Mouse (Mus musculus): ENCODE measurements around the gene Olfr728. TPM values are rescaled to one million over a fixed set of nuclear protein-coding genes. Genes with fewer than 3 reads are reported as not detected.

Olfr728 gene
- not detected in 2 replicates for polyA plus RNA-seq (2012; rRNA removed; ENCODE audit: low replicate concordance)

DNA sequence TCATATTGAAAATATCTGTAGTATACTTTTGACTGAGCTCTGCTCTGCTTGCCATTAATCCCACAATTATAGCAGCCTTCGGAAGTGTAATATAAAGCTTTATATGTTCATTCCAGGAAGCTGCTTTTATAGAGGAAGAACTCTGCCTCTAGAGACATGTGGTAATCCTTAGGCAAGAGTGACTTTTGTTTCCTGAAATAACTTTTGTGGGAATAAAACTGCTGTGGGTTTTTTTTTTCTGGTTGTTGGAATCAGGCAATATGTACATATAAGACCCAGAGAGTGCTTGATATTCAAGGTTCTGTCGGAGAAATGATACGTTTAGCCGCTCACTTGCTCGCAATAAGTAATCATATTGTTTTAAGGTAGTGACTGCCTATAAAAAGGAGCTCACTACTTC lies at the start of gene Olfr728:
TSS of gene Olfr728 (minus strand) at position 101 of the 400 bp plus-strand sequence.

DNA sequence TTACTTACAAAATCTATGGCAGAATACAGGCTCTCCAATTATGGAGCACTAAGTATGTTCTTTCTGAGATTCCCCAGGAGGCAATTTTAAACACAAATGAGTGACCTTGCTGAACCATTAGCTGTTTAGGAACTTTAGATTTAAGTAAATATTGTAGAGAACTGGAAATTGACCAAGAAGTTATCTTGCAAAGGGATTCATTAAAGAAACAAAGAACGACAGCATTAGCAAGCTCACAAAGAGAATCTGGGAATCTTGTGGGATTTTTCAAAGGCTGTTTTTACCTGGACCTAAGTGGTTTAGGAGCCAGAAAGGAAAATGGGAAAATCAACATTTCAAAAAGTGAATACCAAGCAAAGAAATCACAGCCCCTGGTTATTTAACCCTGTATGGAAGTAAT lies 45.6 kb upstream of the Olfr728 start, which contains the start of gene Olfr730:
TSS of gene Olfr730 (minus strand) at position 101 of the 400 bp plus-strand sequence.

GRCm38 (mm10) chr14:50152810-50153209 lies 10.3 kb upstream of the Olfr728 start, which contains the start of gene Olfr729:
TSS of gene Olfr729 (minus strand) at chr14:50152910.

GRCm38 (mm10) chr14:50122886-50123285 lies 19.6 kb downstream of the Olfr728 start, which contains the start of gene Olfr727:
TSS of gene Olfr727 (plus strand) at chr14:50123186.

DNA sequence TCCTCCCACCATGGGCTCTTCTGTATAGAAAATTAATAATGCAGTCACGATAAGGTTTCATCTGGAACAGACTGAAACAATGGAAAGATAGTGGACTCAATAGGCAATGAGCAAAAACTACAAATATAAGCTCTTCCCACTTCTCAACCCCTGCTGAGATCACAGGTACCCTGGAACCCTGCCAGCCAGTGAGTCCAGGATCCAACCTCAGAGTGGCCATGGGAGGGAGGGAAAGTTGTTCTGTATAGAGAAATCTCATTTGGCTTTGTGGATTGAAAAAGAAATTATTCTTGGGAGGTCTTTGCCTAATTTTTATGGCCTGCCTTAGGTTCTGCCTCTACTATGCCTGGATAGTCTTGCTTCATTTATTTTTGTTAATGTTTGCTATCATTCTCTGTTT lies 51.6 kb downstream of the Olfr728 start, which contains the start of gene Olfr726:
TSS of gene Olfr726 (minus strand) at position 101 of the 400 bp plus-strand sequence.

Other genes starting within 250 kb of the Olfr728 start
- not detected in 2 replicates for gene Olfr722, start 240.7 kb downstream of the Olfr728 start, polyA plus RNA-seq (2012; rRNA removed; ENCODE audit: low replicate concordance)
- gene Olfr723, start 210.9 kb downstream of the Olfr728 start, polyA plus RNA-seq (2012; rRNA removed; ENCODE audit: low replicate concordance), result not detected in 2 replicates
- gene Olfr724, start 179.4 kb downstream of the Olfr728 start, polyA plus RNA-seq (2012; rRNA removed; ENCODE audit: low replicate concordance), result not detected in 2 replicates
- gene Olfr725, start 102.3 kb downstream of the Olfr728 start, polyA plus RNA-seq (2012; rRNA removed; ENCODE audit: low replicate concordance), result not detected in 2 replicates
- not detected in 2 replicates for gene Olfr726, start 51.7 kb downstream of the Olfr728 start, polyA plus RNA-seq (2012; rRNA removed; ENCODE audit: low replicate concordance)
- gene Olfr727, start 19.5 kb downstream of the Olfr728 start, polyA plus RNA-seq (2012; rRNA removed; ENCODE audit: low replicate concordance), result not detected in 2 replicates
- not detected in 2 replicates for gene Olfr729, start 10.2 kb upstream of the Olfr728 start, polyA plus RNA-seq (2012; rRNA removed; ENCODE audit: low replicate concordance)
- gene Olfr730, start 45.5 kb upstream of the Olfr728 start, polyA plus RNA-seq (2012; rRNA removed; ENCODE audit: low replicate concordance), result 0.04 TPM in 1 of 2 replicates, not detected in the other
- 0.13 TPM in 1 of 2 replicates, not detected in the other for gene Olfr731, start 99.2 kb upstream of the Olfr728 start, polyA plus RNA-seq (2012; rRNA removed; ENCODE audit: low replicate concordance)
- gene Olfr732, start 141.5 kb upstream of the Olfr728 start, polyA plus RNA-seq (2012; rRNA removed; ENCODE audit: low replicate concordance), result not detected in 2 replicates
- gene Olfr733, start 158.8 kb upstream of the Olfr728 start, polyA plus RNA-seq (2012; rRNA removed; ENCODE audit: low replicate concordance), result 0.14 and 0.40 TPM in 2 replicates
- not detected in 2 replicates for gene Olfr734, start 184.1 kb upstream of the Olfr728 start, polyA plus RNA-seq (2012; rRNA removed; ENCODE audit: low replicate concordance)
- gene Olfr735, start 206.2 kb upstream of the Olfr728 start, polyA plus RNA-seq (2012; rRNA removed; ENCODE audit: low replicate concordance), result 0.31 and 0.62 TPM in 2 replicates
- gene Tlr11, start 215.2 kb upstream of the Olfr728 start, polyA plus RNA-seq (2012; rRNA removed; ENCODE audit: low replicate concordance), result 1.6 and 3.3 TPM in 2 replicates
- not detected in 2 replicates for gene Olfr736, start 238.5 kb upstream of the Olfr728 start, polyA plus RNA-seq (2012; rRNA removed; ENCODE audit: low replicate concordance)